Mouse (Mus musculus): Measurements from ENCODE around the gene Mapk14. TPM values are rescaled to one million over a fixed set of nuclear protein-coding genes. Genes with fewer than 3 reads are reported as not detected.
A peak's percentile ranks its signal among the peaks of the same experiment; 100 is the strongest.

The Mapk14 gene
- total and polyA plus RNA-seq, 2 experiments from 2014 or later, result 19.0 to 40.5 TPM

- DNase-seq (ENCODE audit: low spot score) (no peak), ATAC-seq (ENCODE audit: low FRiP score) (no peak)
- no peaks in the 10 kb centered on the region for H3K36me3 ChIP-seq (ENCODE audit: insufficient read depth, low read length)
- peak within 1 kb of the TSS; percentile 96 for H3K27ac ChIP-seq (ENCODE audit: low read depth, low read length)
- peak within 1 kb of the TSS; percentile 95 for H3K9ac ChIP-seq (replicated peaks; ENCODE audit: low read length, poor library complexity, severe bottlenecking)
- peak; percentile 1; the same call in 1 of the 2 replicates for TF ChIP-seq CTCF (IDR thresholded peaks at IDR 0.05)
- peak within 1 kb of the TSS; percentile 94 for H3K4me2 ChIP-seq (ENCODE audit: low read depth, low read length, poor library complexity, severe bottlenecking)
- peak within 1 kb of the TSS; percentile 98 for H3K4me3 ChIP-seq (ENCODE audit: low read depth, low read length)
- 9% methylated on average over 40 of the region's 40 CpGs for WGBS
- H3K27me3 ChIP-seq (ENCODE audit: insufficient read depth, low read length), result no peaks in the 10 kb centered on the region
- no peaks in the 10 kb centered on the region for H3K9me3 ChIP-seq (ENCODE audit: low read length)
- peaks cover 8% of the 10 kb centered on the region; the same call in 1 of the 2 replicates for H3K4me1 ChIP-seq (ENCODE audit: insufficient read depth, low read length)
These were observed 1.4 kb upstream of the Mapk14 start, which contains the start of gene Slc26a8 for GRCm38 (mm10) chr17:28689586-28690283. Slc26a8 (minus strand) TSS chr17:28690233.

DNA sequence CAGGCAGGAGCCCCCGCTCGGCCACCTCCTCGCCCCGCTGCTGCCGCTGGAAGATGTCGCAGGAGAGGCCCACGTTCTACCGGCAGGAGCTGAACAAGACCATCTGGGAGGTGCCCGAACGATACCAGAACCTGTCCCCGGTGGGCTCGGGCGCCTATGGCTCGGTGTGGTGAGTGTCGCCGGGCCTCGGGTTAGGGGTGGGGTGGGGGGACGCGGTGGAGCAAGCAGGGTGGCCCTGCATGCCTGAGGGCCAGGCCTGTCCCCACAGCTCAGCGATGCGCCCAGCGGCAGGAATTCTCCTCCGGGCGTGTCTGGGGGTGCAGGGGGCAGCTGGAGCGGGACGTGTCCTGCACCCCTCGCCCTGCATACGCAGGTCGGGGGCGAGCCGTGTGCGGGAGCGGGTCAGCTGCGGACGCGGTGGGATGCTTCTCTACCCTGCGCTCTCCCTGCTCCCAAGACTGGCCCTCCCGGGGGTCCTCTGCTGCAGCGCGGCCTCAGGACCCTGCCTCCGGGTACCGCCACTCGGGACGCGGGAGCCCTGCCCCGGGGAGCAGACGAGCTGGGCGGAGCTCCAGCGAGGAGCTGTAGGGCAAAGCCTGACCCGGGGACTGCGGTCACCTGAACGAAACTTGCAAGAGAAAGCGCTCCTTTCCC lies 685 bp downstream of the Mapk14 start:
- under 1% methylated on average over 48 of the region's 53 CpGs for WGBS
- peak overlapping the region; percentile 95 for H3K9ac ChIP-seq (replicated peaks; ENCODE audit: low read length, poor library complexity, severe bottlenecking)

DNA sequence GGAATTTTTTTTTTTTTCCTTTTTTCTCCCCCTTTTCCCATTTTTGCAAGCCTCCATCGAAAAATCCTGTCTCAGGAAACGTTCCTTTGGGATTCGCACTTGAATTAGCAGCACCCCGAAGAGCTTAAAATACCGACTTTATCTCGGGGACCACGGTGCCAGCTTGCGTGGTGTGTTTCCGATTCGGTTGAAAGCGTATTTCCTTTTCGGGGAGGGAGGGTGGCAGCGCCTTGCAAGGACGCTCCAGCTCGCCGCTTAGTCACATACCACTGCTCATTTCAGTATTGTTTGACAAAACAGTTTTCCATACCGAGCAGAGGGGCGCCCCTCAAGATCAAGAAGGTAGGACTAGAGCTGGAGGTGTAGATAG lies 1.2 kb downstream of the Mapk14 start:
- Histone ChIP-seq H3K9ac (replicated peaks; ENCODE audit: low read length, poor library complexity, severe bottlenecking) (peak overlapping the region; percentile 95), H3K27ac (ENCODE audit: low read depth, low read length) (peak overlapping the region; percentile 96; the same call in 1 of the 2 replicates), H3K36me3 (ENCODE audit: insufficient read depth, low read length) (no peaks in the 10 kb centered on the region), H3K4me1 (ENCODE audit: insufficient read depth, low read length) (peaks cover 11% of the 10 kb centered on the region; the same call in 1 of the 2 replicates), H3K9me3 (ENCODE audit: low read length) (no peaks in the 10 kb centered on the region), H3K4me2 (ENCODE audit: low read depth, low read length, poor library complexity, severe bottlenecking) (peak overlapping the region; percentile 67), H3K4me3 (ENCODE audit: low read depth, low read length) (peak overlapping the region; percentile 98), H3K27me3 (ENCODE audit: insufficient read depth, low read length) (no peaks in the 10 kb centered on the region)
- TF ChIP-seq CTCF (IDR thresholded peaks at IDR 0.05), result no peak
- WGBS, result under 1% methylated on average over 18 of the region's 18 CpGs
- DNase-seq (ENCODE audit: low spot score) (peak; percentile 26), ATAC-seq (ENCODE audit: low FRiP score) (no peak)

More for the DNA sequence above, 685 bp downstream of the Mapk14 start:
- H3K27me3 ChIP-seq (ENCODE audit: insufficient read depth, low read length), result no peaks in the 10 kb centered on the region
- H3K36me3 ChIP-seq (ENCODE audit: insufficient read depth, low read length), result no peaks in the 10 kb centered on the region
- DNase-seq (ENCODE audit: low spot score), result peak; percentile 25
- peak overlapping the region; percentile 67 for H3K4me2 ChIP-seq (ENCODE audit: low read depth, low read length, poor library complexity, severe bottlenecking)
- H3K4me1 ChIP-seq (ENCODE audit: insufficient read depth, low read length), result peaks cover 11% of the 10 kb centered on the region; the same call in 1 of the 2 replicates
- peak overlapping the region; percentile 96 for H3K27ac ChIP-seq (ENCODE audit: low read depth, low read length)
- ATAC-seq (ENCODE audit: low FRiP score), result peak; percentile 21; the same call in 1 of the 2 replicates
- peak overlapping the region; percentile 98 for H3K4me3 ChIP-seq (ENCODE audit: low read depth, low read length)
- TF ChIP-seq CTCF (IDR thresholded peaks at IDR 0.05), result no peak
- H3K9me3 ChIP-seq (ENCODE audit: low read length), result no peaks in the 10 kb centered on the region

- DNase-seq (ENCODE audit: low spot score) (no peak), ATAC-seq (ENCODE audit: low FRiP score) (no peak)
- Histone ChIP-seq H3K9ac (replicated peaks; ENCODE audit: low read length, poor library complexity, severe bottlenecking) (peak overlapping the region; percentile 95; the same call in 1 of the 2 replicates), H3K36me3 (ENCODE audit: insufficient read depth, low read length) (no peaks in the 10 kb centered on the region), H3K4me3 (ENCODE audit: low read depth, low read length) (peak overlapping the region; percentile 98), H3K27ac (ENCODE audit: low read depth, low read length) (no peak overlapping the region), H3K4me1 (ENCODE audit: insufficient read depth, low read length) (peaks cover 12% of the 10 kb centered on the region; the same call in 1 of the 2 replicates), H3K9me3 (ENCODE audit: low read length) (no peaks in the 10 kb centered on the region), H3K27me3 (ENCODE audit: insufficient read depth, low read length) (no peaks in the 10 kb centered on the region), H3K4me2 (ENCODE audit: low read depth, low read length, poor library complexity, severe bottlenecking) (peak overlapping the region; percentile 67)
- TF ChIP-seq CTCF (IDR thresholded peaks at IDR 0.05), result no peak
- WGBS, result 45% methylated on average over 3 of the region's 3 CpGs
These were observed 2.0 kb downstream of the Mapk14 start for GRCm38 (mm10) chr17:28693086-28693485.

DNA sequence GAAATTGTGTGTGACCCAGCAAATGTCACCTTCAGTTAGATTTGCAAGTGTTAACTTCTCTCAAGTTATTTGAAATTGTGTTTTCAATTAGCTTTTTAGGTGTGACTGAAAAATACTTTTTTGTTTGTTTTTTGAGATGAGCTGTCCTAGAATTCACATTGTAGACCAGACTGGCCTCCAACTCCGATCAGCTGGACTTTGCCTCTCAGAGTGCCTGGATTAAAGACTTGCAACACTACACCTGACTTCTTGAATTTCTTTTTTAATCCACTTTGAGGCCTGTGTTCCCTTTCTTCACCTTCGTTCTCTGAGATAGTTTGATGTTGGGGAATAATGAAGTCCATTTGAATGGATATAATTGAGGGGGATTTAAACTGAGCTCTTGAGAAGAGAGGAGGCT lies 2.9 kb downstream of the Mapk14 start:
- no peak for DNase-seq (ENCODE audit: low spot score)
- Histone ChIP-seq H3K9me3 (ENCODE audit: low read length) (no peaks in the 10 kb centered on the region), H3K4me3 (ENCODE audit: low read depth, low read length) (no peak overlapping the region), H3K27ac (ENCODE audit: low read depth, low read length) (no peak overlapping the region), H3K36me3 (ENCODE audit: insufficient read depth, low read length) (no peaks in the 10 kb centered on the region), H3K9ac (replicated peaks; ENCODE audit: low read length, poor library complexity, severe bottlenecking) (no peak overlapping the region), H3K27me3 (ENCODE audit: insufficient read depth, low read length) (no peaks in the 10 kb centered on the region), H3K4me2 (ENCODE audit: low read depth, low read length, poor library complexity, severe bottlenecking) (no peak overlapping the region), H3K4me1 (ENCODE audit: insufficient read depth, low read length) (peaks cover 14% of the 10 kb centered on the region; the same call in 1 of the 2 replicates)
- no peak for TF ChIP-seq CTCF (IDR thresholded peaks at IDR 0.05)
- no peak for ATAC-seq (ENCODE audit: low FRiP score)
- 52% methylated on average over 2 of the region's 2 CpGs for WGBS

- H3K4me1 ChIP-seq (ENCODE audit: insufficient read depth, low read length), result peaks cover 14% of the 10 kb centered on the region; the same call in 1 of the 2 replicates
- no peak overlapping the region for H3K9ac ChIP-seq (replicated peaks; ENCODE audit: low read length, poor library complexity, severe bottlenecking)
- H3K9me3 ChIP-seq (ENCODE audit: low read length), result no peaks in the 10 kb centered on the region
- no peak for TF ChIP-seq CTCF (IDR thresholded peaks at IDR 0.05)
- ATAC-seq (ENCODE audit: low FRiP score) (no peak), DNase-seq (ENCODE audit: low spot score) (no peak)
- no peak overlapping the region for H3K4me3 ChIP-seq (ENCODE audit: low read depth, low read length)
- H3K27me3 ChIP-seq (ENCODE audit: insufficient read depth, low read length), result no peaks in the 10 kb centered on the region
- WGBS, result 79% methylated on average over 4 of the region's 4 CpGs
- no peaks in the 10 kb centered on the region for H3K36me3 ChIP-seq (ENCODE audit: insufficient read depth, low read length)
- no peak overlapping the region for H3K27ac ChIP-seq (ENCODE audit: low read depth, low read length)
- no peak overlapping the region for H3K4me2 ChIP-seq (ENCODE audit: low read depth, low read length, poor library complexity, severe bottlenecking)
These were observed 3.7 kb downstream of the Mapk14 start for GRCm38 (mm10) chr17:28694832-28695231.

All from midbrain, postnatal 0 days (tissue).